Mouse (Mus musculus) left cerebral cortex, adult 11 months (tissue): ENCODE measurements around the gene Aoah.

Experiments
- DNase-seq: peaks from one replicate; pipeline ENCODE4 v3.0.0; 2022; ENCODE audit warnings: low spot score

Aoah gene

GRCm38 (mm10) chr13:20793901-20794300 lies at the start of gene Aoah:
TSS of gene Aoah (plus strand) at chr13:20794113.
- DNase-seq = no peak

- DNase-seq = no peak
Observed at GRCm38 (mm10) chr13:20754843-20755242, 39.1 kb upstream of the Aoah start.

- no peak for DNase-seq
Observed at GRCm38 (mm10) chr13:20783648-20784047, 10.3 kb upstream of the Aoah start.

- DNase-seq = no peak
Observed at GRCm38 (mm10) chr13:20784060-20784459, 9.9 kb upstream of the Aoah start.

GRCm38 (mm10) chr13:20785960-20786359 lies 8.0 kb upstream of the Aoah start:
- DNase-seq = no peak

GRCm38 (mm10) chr13:20786825-20787245 lies 7.1 kb upstream of the Aoah start:
- no peak for DNase-seq

- DNase-seq = no peak
Observed at GRCm38 (mm10) chr13:20787952-20788351, 6.0 kb upstream of the Aoah start.

GRCm38 (mm10) chr13:20796651-20797050 lies 2.7 kb downstream of the Aoah start:
- no peak for DNase-seq

GRCm38 (mm10) chr13:20798536-20798935 lies 4.6 kb downstream of the Aoah start:
- DNase-seq = no peak

- no peak for DNase-seq
Observed at GRCm38 (mm10) chr13:20799772-20800171, 5.9 kb downstream of the Aoah start.

GRCm38 (mm10) chr13:20800569-20800968 lies 6.7 kb downstream of the Aoah start:
- DNase-seq = no peak

- no peak for DNase-seq
Observed at GRCm38 (mm10) chr13:20811782-20812406, 18.0 kb downstream of the Aoah start.

GRCm38 (mm10) chr13:20816385-20816784 lies 22.5 kb downstream of the Aoah start:
- DNase-seq = no peak

- DNase-seq = no peak
Observed at GRCm38 (mm10) chr13:20820712-20821328, 26.9 kb downstream of the Aoah start.

- no peak for DNase-seq
Observed at GRCm38 (mm10) chr13:20828728-20829127, 34.8 kb downstream of the Aoah start.

GRCm38 (mm10) chr13:20829181-20829900 lies 35.4 kb downstream of the Aoah start:
- no peak for DNase-seq

- no peak for DNase-seq
Observed at GRCm38 (mm10) chr13:20855893-20856292, 62.0 kb downstream of the Aoah start.

- no peak for DNase-seq
Observed at GRCm38 (mm10) chr13:20899372-20899771, 105.5 kb downstream of the Aoah start.

- no peak for DNase-seq
Observed at GRCm38 (mm10) chr13:20900396-20900971, 106.6 kb downstream of the Aoah start.

GRCm38 (mm10) chr13:20900972-20901457 lies 107.1 kb downstream of the Aoah start:
- DNase-seq = no peak

GRCm38 (mm10) chr13:20901634-20902135 lies 107.8 kb downstream of the Aoah start:
- no peak for DNase-seq

GRCm38 (mm10) chr13:20904118-20904517 lies 110.2 kb downstream of the Aoah start:
- DNase-seq = no peak

- DNase-seq = no peak
Observed at GRCm38 (mm10) chr13:20905195-20905594, 111.3 kb downstream of the Aoah start.
